Mouse (Mus musculus): ENCODE measurements at regions not wholly inside any gene's neighbourhood (a gene's known extent, or its start where the extent isn't known, plus 50 kb on each side); places are given as distances from the start of the nearest gene placed in this dataset.
"Not testable (repeated sequence)": the region's sequence is repeated elsewhere in the genome, so short reads cannot be mapped to it uniquely, and the experiment has no call there.

- DNase-seq (ENCODE audit: low spot score) = peak; percentile 71
Measured at GRCm38 (mm10) chr9:97297538-97297937, 72.2 kb downstream of the Trim42 start.

DNA sequence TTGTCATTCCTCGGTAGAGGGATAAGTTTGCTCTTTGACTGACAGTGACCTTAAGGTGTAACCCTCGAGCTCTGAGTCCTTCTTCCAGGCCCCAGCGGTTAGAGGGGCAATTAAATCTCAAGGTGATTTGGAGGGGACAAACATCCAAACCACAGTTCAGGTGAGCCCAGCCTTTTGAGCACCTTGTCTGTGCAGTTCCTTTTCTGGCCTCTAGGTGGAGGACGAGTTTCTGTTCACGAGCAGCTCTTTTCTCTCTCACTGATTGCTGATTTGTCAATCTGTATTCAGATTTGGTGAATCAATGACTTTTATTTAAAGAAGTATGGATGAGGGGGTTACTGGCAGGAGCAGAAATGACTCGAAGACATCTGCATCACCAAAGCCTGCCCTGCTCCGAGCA lies 74.0 kb downstream of the Trim42 start:
- DNase-seq (ENCODE audit: low spot score) = peak; percentile 50

DNA sequence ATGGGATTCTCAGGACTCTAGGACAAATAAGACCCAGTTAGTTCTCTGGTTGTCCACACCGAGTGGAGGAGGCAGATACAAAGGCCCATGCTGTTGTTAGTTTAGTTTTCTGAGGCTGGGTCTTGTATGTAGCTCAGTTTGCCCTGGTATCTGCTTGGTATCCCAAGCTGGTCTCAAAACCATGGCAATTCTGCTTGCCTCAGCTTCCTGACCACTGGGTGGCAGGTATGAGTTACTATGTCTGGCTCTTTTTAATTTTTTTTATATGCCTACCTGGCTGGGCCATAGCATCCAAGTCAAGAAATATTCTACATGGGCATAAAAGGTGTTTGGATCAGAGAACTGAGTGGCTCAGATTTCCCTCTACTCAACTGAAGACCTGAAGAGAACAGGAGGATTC lies 77.9 kb downstream of the Trim42 start:
- DNase-seq (ENCODE audit: low spot score) = no peak

DNA sequence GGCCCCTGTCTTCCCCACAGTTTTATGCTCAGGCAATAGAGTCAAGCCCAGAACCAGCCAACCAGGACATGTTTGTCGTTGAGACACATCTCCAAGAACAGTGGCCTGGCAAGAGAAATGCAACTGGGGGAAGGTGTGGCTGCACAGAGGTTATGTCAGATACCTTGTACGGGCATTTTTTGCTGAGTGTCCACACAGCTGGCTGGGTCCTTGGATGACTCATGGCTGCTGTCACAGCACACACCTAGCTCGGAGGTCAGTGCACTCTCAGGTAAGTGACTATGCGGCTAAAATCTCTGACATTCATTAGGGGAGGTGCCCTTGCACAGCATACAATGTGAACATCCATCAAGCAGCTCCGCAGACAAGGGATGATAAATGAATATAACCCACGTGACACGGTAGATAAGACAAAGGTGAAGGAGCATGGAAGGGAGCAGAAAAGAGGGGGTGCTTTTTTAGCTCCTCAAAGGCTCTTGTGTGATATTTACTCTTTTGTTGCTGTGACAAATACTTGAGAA lies 85.4 kb downstream of the Trim42 start:
- DNase-seq (ENCODE audit: low spot score) = no peak

DNA sequence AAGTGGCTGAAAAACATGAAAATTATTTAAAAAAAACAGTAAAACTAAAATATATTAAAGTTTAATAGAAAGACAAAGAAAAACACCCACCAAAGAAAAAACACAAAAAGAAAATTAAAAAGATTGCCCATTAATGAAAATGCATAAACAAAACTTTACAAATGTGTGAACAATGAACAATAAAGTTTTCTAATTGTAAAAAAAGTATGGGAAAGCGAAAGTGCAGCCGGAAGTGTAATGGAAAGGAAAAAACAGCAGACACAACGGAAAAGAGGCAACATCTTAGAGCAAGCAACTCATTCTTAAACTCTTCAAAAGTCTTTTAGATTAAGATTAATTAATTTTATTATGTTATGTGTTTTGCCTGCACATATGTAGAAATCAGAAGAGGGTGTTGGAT lies 87.7 kb downstream of the Trim42 start:
- no peak for DNase-seq (ENCODE audit: low spot score)

DNA sequence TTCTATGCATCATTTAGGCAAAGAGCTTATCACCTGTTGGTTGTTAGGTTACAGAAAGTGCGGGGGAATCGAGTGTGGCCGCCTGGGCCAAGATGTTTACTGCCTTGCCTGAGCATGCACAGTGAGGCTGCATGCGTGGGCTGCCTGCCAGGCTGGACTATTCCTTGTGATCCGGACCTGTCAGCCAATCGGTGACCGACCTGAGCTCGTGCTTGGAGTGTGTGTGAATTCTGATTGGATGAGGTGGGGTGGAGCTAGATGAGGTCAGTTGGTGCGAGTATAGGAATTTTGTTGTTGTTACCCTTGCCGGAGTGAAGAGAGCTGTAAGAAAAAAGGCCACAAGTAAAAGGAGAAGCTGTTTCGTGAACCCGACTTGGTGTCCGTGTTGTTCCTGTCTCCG lies 94.3 kb downstream of the Trim42 start:
- DNase-seq (ENCODE audit: low spot score) = not testable (repeated sequence)

GRCm38 (mm10) chr9:97273891-97274290 lies 95.9 kb downstream of the Trim42 start:
- no peak for DNase-seq (ENCODE audit: low spot score)

DNA sequence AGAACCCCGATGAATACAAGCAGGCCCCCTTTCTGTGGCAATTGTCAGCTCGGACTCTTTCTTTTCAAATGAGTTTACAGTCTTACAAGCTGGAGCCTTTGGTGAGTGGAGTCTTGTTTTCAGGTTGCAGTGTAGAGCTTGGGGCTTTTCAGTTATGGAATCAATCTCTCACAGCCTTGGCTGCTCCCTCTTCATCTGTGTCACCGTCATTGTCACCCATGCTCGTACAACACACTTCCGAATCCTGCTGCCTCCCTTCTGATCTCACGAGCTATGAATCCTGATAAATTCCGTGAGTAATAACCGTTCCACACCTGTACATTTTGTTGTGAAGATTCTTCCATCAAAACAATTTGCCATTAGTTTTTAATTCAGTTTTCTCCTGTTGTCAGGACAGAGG lies 97.7 kb downstream of the Trim42 start:
- no peak for DNase-seq (ENCODE audit: low spot score)

DNA sequence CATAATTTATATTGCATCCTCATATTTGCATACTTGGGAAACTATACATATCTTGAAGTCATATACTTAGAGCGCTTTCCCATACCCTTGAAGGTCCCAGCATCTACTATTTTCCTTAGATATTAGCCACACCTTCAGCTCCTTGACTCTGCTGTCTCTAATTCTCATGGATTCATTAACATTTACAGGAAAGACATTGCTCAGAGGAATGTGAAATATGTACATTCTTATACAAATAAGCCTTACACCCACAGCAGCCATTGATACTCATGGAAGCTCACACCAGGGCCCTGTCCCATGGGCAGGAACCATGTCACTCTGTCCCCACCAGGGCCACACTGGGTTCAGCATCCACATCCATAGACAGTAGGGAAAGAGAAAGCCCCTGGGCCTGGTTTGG lies 122.1 kb downstream of the Trim42 start:
- DNase-seq (ENCODE audit: low spot score) = no peak

DNA sequence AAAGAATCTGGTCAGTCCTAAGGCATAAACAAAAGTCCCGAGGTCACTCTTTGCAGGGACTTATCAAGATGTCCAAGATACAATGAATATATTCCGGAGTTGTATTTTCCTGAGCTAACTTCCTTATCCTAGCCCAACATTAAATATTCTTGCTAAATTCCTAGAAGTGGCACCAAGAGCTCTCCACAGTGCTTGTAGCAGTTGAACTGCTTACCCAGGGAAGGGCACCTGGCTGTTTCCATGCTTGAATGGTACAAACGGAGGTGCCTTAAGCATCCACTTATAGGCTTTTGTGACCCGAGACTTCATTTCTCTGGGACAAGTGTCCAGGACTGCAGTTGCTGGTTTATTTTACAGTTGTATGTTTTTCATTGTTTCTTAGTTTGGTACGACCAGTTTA lies 115.1 kb upstream of the Slc25a36 start:
- no peak for DNase-seq (ENCODE audit: low spot score)

DNA sequence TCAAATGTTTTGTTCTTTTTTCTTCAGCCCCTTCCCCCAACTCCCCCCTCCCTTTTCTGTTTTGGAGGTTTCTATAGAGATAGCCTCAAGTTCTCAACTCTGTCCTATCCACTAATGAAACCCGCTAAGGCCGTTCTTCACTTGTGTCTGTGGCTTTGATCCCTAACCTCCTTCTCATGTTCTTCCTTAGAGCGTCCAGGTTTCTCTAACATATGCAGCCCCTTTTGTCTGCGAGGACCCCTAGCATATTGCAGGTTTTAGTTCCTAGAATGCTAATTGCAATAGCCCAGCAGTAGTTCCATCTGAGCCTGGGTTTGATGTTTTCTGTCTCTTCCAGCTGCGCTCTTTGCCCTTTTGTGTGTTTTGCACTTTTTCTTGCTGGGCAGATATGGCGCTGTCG lies 113.6 kb upstream of the Slc25a36 start:
- DNase-seq (ENCODE audit: low spot score) = no peak

- no peak for DNase-seq (ENCODE audit: low spot score)
Measured at GRCm38 (mm10) chr9:97214806-97215205, 103.8 kb upstream of the Slc25a36 start.

GRCm38 (mm10) chr9:97190321-97190860 lies 79.4 kb upstream of the Slc25a36 start:
- DNase-seq (ENCODE audit: low spot score) = no peak

DNA sequence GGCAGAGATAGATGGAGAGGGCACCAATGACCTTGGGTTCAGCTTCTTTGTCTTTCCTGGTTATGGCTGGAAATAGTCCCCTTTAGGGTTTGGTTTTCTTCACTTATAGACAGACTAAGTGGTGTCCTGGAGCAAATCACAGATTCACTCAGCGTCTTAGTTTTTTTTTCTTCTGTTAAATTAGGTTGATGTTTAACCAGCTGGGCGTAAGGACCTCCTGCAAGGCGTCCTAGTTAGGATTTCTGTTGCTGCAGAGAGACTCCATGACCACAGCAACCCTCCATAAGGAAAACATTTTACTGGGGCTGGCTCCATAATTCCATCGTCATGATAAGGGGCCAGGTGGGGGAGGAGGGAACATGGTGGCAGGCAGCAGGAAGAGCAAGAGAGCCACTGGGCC lies 78.7 kb upstream of the Slc25a36 start:
- DNase-seq (ENCODE audit: low spot score) = no peak

- DNase-seq (ENCODE audit: low spot score) = no peak
Measured at GRCm38 (mm10) chr9:97188616-97189330, 77.8 kb upstream of the Slc25a36 start.

GRCm38 (mm10) chr9:97173230-97173951 lies 62.4 kb upstream of the Slc25a36 start:
- DNase-seq (ENCODE audit: low spot score) = no peak

- peak; percentile 37 for DNase-seq (ENCODE audit: low spot score)
Measured at GRCm38 (mm10) chr9:97172075-97172474, 61.1 kb upstream of the Slc25a36 start.

- no peak for DNase-seq (ENCODE audit: low spot score)
Measured at GRCm38 (mm10) chr9:97171484-97171883, 60.5 kb upstream of the Slc25a36 start.

- DNase-seq (ENCODE audit: low spot score) = no peak
Measured at GRCm38 (mm10) chr9:97170836-97171235, 59.9 kb upstream of the Slc25a36 start.

DNA sequence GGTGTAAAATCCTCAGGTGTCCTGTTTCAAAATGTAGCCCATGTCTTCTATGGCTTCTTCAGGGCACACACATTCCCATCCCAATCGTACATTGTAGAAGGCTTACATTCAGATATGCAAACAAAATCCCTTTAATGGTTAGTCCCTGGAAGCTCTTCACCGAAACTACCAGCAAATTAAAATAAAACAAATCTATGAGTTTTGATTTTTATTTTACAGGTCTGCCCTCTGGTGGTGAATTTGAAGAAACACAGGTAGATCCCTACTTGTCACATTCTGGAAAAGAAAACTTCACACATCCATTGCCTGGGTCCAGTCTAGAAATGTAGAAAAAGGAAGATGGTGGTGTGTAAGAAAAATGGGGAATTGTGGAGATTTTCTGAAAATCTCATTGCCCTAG lies 51.5 kb upstream of the Slc25a36 start:
- DNase-seq (ENCODE audit: low spot score) = no peak
